Mouse (Mus musculus): ENCODE results near the gene Vezf1. TPM values are rescaled to one million over a fixed set of nuclear protein-coding genes. Genes with fewer than 3 reads are reported as not detected.

Vezf1 gene
- polyA plus RNA-seq, 1 experiment from 2014 or later = 21.9 TPM

DNA sequence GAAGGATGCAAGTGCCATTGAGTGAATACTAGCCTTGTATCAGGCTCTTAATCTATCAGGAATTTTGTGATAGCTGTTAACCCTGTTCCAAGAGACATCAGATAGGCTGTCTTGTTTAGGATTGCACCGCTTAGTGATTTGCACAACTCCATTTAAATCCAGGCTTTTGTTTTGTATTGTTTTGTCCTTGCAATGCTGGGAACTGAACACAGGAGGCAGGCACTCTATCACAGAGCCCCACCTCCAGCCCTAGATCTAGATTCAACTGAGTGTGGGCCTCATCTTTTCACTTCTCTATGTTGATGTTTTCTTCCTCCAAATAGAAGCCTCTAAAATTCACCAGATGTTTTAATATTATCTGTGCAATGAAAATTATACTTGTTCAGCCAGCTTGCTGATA lies 7.6 kb downstream of the Vezf1 start:
- Histone ChIP-seq H3K27ac (replicated peaks) (no peak overlapping the region), H3K9me3 (no peaks in the 10 kb centered on the region), H3K36me3 (peaks cover 74% of the 10 kb centered on the region), H3K9ac (no peak overlapping the region), H3K4me2 (no peak overlapping the region), H3K4me1 (peaks cover 43% of the 10 kb centered on the region), H3K4me3 (no peak overlapping the region), H3K27me3 (replicated peaks) (no peaks in the 10 kb centered on the region)
- 84% methylated on average over 1 of the region's 1 CpGs for WGBS
- ATAC-seq (ENCODE audit: extremely low read depth, insufficient number of reproducible peaks, low FRiP score, low TSS enrichment) = no peak

DNA sequence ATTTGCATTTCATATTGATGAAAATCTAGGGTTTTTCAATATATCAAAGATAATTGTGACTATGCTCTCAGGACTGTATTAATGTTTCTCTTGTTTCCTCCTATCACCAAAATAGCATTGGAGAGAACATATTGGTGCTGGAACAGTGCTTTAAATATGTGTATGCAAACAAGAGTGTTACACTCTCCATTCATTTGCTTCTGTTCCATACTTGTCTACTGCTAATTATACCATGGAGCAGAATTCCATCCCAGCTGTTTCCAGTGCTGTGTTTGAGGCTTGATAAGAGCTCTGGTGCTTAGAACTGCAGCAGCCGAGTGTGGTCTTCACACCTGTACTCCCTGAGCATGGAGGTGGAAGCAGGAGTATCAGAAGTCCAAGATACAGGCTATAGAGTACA lies 8.3 kb downstream of the Vezf1 start:
- Histone ChIP-seq H3K4me3 (no peak overlapping the region), H3K9ac (no peak overlapping the region), H3K4me2 (no peak overlapping the region), H3K27ac (replicated peaks) (no peak overlapping the region), H3K36me3 (peaks cover 81% of the 10 kb centered on the region), H3K27me3 (replicated peaks) (no peaks in the 10 kb centered on the region), H3K4me1 (peaks cover 36% of the 10 kb centered on the region), H3K9me3 (no peaks in the 10 kb centered on the region)
- no peak for ATAC-seq (ENCODE audit: extremely low read depth, insufficient number of reproducible peaks, low FRiP score, low TSS enrichment)
- whole genome bisulfite sequencing = 31% methylated on average over 1 of the region's 1 CpGs

- no peak overlapping the region for H3K9ac ChIP-seq
Measured at GRCm38 (mm10) chr11:88083699-88084098, 15.6 kb downstream of the Vezf1 start.

DNA sequence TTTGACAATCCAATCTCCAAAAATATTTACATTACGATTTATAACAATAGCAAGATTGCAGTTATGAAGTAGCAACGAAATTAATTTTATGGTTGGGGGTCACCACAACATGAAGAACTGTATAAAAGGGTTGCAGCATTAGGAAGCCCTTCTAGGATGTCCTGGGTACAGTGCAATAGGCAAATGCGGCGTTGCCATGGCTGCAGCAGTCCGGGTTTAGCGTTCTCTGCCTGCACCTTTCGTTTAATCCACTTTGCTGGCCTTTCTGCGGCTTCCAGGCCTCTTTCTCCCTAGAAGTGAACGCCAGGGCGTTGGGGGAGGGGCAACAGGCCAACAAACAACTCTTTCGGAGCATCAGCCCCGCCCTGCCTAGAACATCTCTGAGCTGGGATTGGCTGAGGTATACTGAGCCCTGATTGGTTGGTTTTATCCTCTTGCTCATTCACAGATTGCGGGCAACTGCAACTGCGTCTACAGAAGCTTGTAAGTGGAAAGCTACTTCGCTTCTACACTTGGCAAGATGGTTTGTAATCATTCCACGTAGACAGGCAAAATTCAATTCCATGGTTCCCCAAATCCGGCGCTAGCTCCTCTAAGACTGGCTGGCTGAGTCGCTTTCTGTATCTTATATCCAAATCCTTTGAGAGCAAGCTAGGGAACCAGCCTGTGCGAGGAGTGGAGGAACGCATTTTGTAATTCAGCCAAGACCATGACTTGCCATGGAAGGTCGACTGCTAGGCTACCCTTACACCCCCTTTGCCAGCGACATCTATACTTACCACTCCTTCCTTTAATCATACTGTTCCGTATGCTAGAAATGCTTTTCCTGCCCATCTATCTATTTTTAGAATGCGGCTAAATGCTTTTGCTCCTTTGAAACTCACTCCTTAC lies 18.9 kb downstream of the Vezf1 start:
- no peaks in the 10 kb centered on the region for H3K9me3 ChIP-seq
- WGBS = 5% methylated on average over 25 of the region's 25 CpGs

More at GRCm38 (mm10) chr11:88083699-88084098, 15.6 kb downstream of the Vezf1 start:
- Histone ChIP-seq H3K9me3 (no peaks in the 10 kb centered on the region), H3K27ac (replicated peaks) (no peak overlapping the region), H3K4me1 (peaks cover 16% of the 10 kb centered on the region), H3K27me3 (replicated peaks) (no peaks in the 10 kb centered on the region), H3K4me2 (no peak overlapping the region), H3K36me3 (peaks cover 64% of the 10 kb centered on the region), H3K4me3 (no peak overlapping the region)
- 65% methylated on average over 6 of the region's 6 CpGs for WGBS
- ATAC-seq (ENCODE audit: extremely low read depth, insufficient number of reproducible peaks, low FRiP score, low TSS enrichment) = no peak

GRCm38 (mm10) chr11:88089150-88089549 lies 21.1 kb downstream of the Vezf1 start:
- Histone ChIP-seq H3K9ac (no peak overlapping the region), H3K4me2 (no peak overlapping the region), H3K27ac (replicated peaks) (no peak overlapping the region), H3K4me3 (no peak overlapping the region), H3K36me3 (peaks cover 13% of the 10 kb centered on the region), H3K9me3 (no peaks in the 10 kb centered on the region), H3K27me3 (replicated peaks) (no peaks in the 10 kb centered on the region), H3K4me1 (peaks cover 16% of the 10 kb centered on the region)
- no peak for ATAC-seq (ENCODE audit: extremely low read depth, insufficient number of reproducible peaks, low FRiP score, low TSS enrichment)
- 52% methylated on average over 5 of the region's 5 CpGs for WGBS

More for the DNA sequence above, 18.9 kb downstream of the Vezf1 start:
- Histone ChIP-seq H3K36me3 (peaks cover 32% of the 10 kb centered on the region), H3K27me3 (replicated peaks) (no peaks in the 10 kb centered on the region), H3K4me3 (peak overlapping the region; percentile 51), H3K9ac (peak overlapping the region; percentile 78), H3K4me1 (peaks cover 16% of the 10 kb centered on the region), H3K27ac (replicated peaks) (peak overlapping the region; percentile 76), H3K4me2 (peak overlapping the region; percentile 76)
- peak; percentile 92 for ATAC-seq (ENCODE audit: extremely low read depth, insufficient number of reproducible peaks, low FRiP score, low TSS enrichment)

DNA sequence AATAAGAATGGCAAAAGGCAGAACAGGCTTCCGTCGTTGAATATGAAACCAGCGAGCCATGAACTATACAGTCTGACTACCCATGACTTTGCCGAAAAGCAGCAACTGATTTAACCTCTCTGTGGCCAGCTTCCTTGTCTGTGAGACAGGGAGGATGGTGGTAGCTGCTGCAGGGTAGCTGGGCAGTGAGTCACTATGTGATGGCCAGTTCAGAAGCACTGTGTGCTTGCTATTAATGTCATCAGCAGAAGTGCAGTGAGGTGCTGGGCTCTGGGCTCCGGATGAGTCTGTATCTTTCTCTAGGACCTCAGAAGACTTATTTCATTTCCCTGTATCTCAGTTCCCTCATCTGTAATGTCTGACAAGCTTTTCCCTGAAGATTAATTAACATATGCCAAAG lies 22.2 kb downstream of the Vezf1 start:
- no peak for ATAC-seq (ENCODE audit: extremely low read depth, insufficient number of reproducible peaks, low FRiP score, low TSS enrichment)
- Histone ChIP-seq H3K9me3 (no peaks in the 10 kb centered on the region), H3K9ac (no peak overlapping the region), H3K4me3 (no peak overlapping the region), H3K4me1 (peaks cover 16% of the 10 kb centered on the region), H3K36me3 (peaks cover 3% of the 10 kb centered on the region), H3K4me2 (no peak overlapping the region), H3K27ac (replicated peaks) (no peak overlapping the region), H3K27me3 (replicated peaks) (no peaks in the 10 kb centered on the region)
- 74% methylated on average over 5 of the region's 5 CpGs for WGBS

DNA sequence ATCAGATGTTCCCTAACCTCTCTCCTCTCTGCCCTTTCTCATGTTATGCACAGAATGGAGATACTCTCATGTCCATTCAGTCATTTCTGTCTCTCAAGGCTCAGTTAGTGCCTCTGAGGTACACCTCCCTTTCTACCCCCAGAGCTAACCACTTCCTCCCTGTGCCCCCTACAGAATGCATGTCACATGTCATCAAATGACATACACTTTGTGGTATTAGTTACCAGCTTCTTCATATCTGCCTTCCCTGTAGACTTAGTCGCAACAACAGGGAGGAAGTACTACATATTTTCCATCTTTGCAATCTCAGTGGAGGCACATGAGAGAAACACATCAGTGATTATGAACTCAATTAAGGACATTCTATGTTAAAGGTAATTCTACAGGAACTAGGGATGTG lies 23.9 kb downstream of the Vezf1 start:
- H3K9me3 ChIP-seq = no peaks in the 10 kb centered on the region
- no peak overlapping the region for H3K4me2 ChIP-seq
- no peak overlapping the region for H3K4me3 ChIP-seq
- 0 out of 2 replicates have a peak, but pooled peaks cover 5% of the 10 kb centered on the region for H3K27me3 ChIP-seq (replicated peaks)
- WGBS = 39% methylated on average over 1 of the region's 1 CpGs
- no peak for ATAC-seq (ENCODE audit: extremely low read depth, insufficient number of reproducible peaks, low FRiP score, low TSS enrichment)
- no peak overlapping the region for H3K27ac ChIP-seq (replicated peaks)
- peaks cover 12% of the 10 kb centered on the region for H3K4me1 ChIP-seq
- H3K9ac ChIP-seq = no peak overlapping the region
- H3K36me3 ChIP-seq = no peaks in the 10 kb centered on the region

GRCm38 (mm10) chr11:88097173-88097572 lies 29.1 kb downstream of the Vezf1 start:
- Histone ChIP-seq H3K4me1 (peaks cover 35% of the 10 kb centered on the region), H3K9ac (peak overlapping the region; percentile 99), H3K4me2 (peak overlapping the region; percentile 77), H3K4me3 (no peak overlapping the region), H3K36me3 (0 out of 2 replicates have a peak, but pooled peaks cover under 1% of the 10 kb centered on the region), H3K27ac (replicated peaks) (peak overlapping the region; percentile 24; the same call in 1 of the 2 replicates), H3K9me3 (no peaks in the 10 kb centered on the region), H3K27me3 (replicated peaks) (peaks cover 14% of the 10 kb centered on the region; the same call in 1 of the 2 replicates)
- 11% methylated on average over 4 of the region's 4 CpGs for WGBS
- ATAC-seq (ENCODE audit: extremely low read depth, insufficient number of reproducible peaks, low FRiP score, low TSS enrichment) = no peak

GRCm38 (mm10) chr11:88098021-88098729 lies 30.1 kb downstream of the Vezf1 start, which contains the start of gene Cuedc1:
Gene Cuedc1 (plus strand): TSS chr11:88098058.
- 0 out of 2 replicates have a peak, but pooled peaks cover 2% of the 10 kb centered on the region for H3K36me3 ChIP-seq
- H3K9me3 ChIP-seq = no peaks in the 10 kb centered on the region
- WGBS = 15% methylated on average over 17 of the region's 17 CpGs
- H3K9ac ChIP-seq = peak within 1 kb of the TSS; percentile 99
- H3K4me1 ChIP-seq = peaks cover 39% of the 10 kb centered on the region
- no peak for ATAC-seq (ENCODE audit: extremely low read depth, insufficient number of reproducible peaks, low FRiP score, low TSS enrichment)
- H3K4me2 ChIP-seq = peak within 1 kb of the TSS; percentile 77
- peak within 1 kb of the TSS; percentile 83 for H3K4me3 ChIP-seq
- peak within 1 kb of the TSS; percentile 94 for H3K27ac ChIP-seq (replicated peaks)
- H3K27me3 ChIP-seq (replicated peaks) = peaks cover 14% of the 10 kb centered on the region; the same call in 1 of the 2 replicates

DNA sequence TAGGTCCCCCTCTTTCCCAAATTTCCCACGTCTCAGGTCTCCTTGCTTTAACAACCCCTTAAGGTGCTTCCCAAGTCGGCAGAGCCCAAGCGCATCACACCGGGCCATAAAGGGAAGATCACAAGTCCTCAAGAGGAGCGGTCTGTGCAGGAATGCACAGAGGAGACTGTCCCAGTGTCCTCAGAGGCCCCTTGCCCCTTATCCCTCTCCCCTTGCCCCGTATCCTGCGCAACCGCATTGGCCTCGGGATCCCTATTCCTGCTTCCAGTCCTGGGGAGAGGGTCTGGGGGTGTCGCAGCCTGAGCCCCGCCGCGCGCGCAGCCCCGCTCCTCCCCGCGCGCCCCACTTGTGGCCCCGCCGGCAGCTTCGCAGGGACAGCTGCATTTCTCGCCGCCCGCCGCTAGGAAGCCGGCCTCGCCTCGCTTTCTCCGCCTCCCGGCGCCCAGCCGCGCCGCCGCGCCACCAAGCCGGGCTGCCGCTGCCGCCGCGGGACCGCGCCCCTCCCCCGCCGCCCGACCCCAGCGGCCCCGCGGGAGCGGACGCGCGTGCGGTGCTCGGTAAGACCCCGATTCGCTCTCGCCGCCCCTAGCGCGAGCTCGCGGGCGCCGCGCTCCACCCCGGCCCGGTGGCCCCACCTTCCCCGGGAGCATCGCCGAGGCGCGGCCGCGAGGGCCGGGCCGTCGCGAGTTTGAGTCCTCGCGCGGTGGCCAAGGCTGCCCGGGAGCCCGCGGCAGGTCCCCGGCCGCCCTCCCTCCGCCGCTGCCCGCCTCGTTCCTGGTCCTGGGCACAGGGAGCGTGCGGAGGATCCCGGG lies 30.9 kb downstream of the Vezf1 start:
- under 1% methylated on average over 71 of the region's 95 CpGs for WGBS
- H3K9me3 ChIP-seq = no peaks in the 10 kb centered on the region
- peak overlapping the region; percentile 77 for H3K4me2 ChIP-seq
- peak overlapping the region; percentile 99 for H3K9ac ChIP-seq
- peak; percentile 49 for ATAC-seq (ENCODE audit: extremely low read depth, insufficient number of reproducible peaks, low FRiP score, low TSS enrichment)
- peak overlapping the region; percentile 94 for H3K27ac ChIP-seq (replicated peaks)
- peaks cover 14% of the 10 kb centered on the region; the same call in 1 of the 2 replicates for H3K27me3 ChIP-seq (replicated peaks)
- peaks cover 43% of the 10 kb centered on the region for H3K4me1 ChIP-seq
- H3K4me3 ChIP-seq = peak overlapping the region; percentile 83
- H3K36me3 ChIP-seq = 0 out of 2 replicates have a peak, but pooled peaks cover 2% of the 10 kb centered on the region

Data from heart, embryonic 13.5 days (tissue).